Mouse (Mus musculus) cerebral cortex, adult 2 months (tissue): Measurements from ENCODE around the gene Sept11.

Experiments
- WGBS: fragments of 180-500 bp; shearing (Covaris S2); methylation state at CpG from one replicate; pipeline ENCODE4 v1.1.7; 2018; 5-methylcytosine and 5-hydroxymethylcytosine counted together

Gene Sept11

DNA sequence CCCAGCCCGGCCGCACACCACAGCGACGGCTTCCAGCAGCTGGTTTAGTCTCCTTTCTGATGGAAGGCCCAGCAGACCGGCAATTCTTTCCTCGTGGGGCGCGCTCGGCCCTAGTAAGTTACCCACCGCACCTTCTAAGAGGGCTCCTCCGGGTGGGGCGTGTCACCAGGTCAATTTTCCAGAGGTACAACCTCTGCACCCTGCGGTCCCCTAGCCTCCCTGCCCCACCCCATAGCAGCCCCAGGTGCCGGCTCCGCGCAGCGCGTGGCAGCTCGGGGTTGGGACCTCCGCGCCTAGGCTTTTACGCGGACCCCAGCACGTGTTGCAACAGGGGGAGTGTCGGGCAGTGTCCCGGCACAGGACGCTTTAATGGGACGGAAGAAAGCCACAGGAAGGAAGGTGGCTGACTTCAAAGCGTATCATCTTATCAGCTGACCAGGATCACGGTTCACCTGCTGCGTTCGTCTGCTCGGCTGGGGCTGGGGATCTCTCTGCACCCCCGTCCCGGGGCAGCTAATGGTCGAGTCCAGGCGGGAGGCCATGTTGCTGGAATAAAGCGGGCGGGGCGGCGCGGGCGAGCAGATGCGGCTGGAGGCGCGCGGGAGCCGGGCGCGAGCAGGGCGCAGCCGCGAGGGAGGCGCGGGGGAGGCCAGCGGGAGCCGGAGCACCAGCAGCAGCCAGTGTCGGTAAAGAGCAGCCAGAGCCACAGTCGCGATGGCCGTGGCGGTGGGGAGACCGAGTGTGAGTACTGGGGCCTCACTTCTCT is at the start of gene Sept11:
Gene Sept11, plus strand, starts transcription at position 581 of the 766 bp plus-strand sequence.
- under 1% methylated on average over 63 of the region's 63 CpGs for WGBS

DNA sequence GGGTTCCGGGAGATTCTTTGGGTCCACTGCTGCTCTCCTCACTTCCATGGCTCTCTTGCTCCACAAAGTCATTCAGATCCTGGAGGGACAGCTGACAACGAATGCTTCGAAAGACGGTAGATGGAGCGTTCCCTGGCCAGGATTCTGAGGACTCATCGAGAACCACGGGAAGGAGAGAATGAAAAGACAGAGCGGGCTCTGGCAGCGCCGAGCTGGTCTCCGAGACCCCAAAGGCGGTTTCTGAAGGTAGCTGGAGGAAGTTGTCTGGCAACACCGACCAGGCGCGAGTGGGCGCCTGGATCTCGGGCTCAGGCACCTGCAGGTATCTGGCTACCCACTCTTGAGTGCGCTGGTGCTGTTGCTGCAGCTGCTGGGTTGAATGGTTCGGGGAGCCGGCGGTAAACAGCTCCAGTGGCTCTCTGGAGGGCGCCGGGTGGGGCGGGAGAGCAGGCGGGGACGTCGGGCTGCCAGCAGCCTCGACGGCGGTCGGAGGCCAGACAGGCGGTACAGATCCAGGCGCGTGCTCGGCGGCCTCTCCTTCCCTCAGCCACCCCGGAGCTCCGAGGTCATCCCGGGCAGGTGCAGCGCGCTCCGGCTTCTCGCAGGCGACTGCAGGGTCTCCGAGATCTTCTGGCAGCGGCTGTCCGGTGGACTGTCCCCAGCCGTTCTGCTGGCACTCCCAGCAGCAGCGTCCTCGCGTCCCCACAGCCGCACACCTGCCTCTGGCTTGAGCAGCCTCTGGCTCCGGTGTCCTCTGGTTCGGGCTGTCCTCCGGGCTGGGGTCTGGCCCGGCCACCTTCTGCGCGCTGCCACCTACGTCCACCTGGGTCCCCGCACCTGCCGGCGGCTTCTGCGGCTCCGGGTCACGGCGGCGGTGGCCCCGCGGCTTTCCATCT is 49.3 kb upstream of the Sept11 start:
- 4% methylated on average over 69 of the region's 69 CpGs for WGBS

GRCm38 (mm10) chr5:93044584-93045370 is 48.5 kb upstream of the Sept11 start, which contains the start of gene Sowahb:
Gene Sowahb, minus strand, starts transcription at chr5:93045022.
- under 1% methylated on average over 68 of the region's 68 CpGs for WGBS

- WGBS, result 7% methylated on average over 19 of the region's 19 CpGs
Measured at GRCm38 (mm10) chr5:93045371-93045714, 47.9 kb upstream of the Sept11 start.

GRCm38 (mm10) chr5:93046306-93046845 is 46.9 kb upstream of the Sept11 start:
- 33% methylated on average over 5 of the region's 5 CpGs for WGBS

GRCm38 (mm10) chr5:93048481-93049240 is 44.6 kb upstream of the Sept11 start:
- WGBS, result 39% methylated on average over 13 of the region's 13 CpGs

GRCm38 (mm10) chr5:93049971-93050370 is 43.3 kb upstream of the Sept11 start:
- WGBS, result 63% methylated on average over 1 of the region's 1 CpGs

GRCm38 (mm10) chr5:93051041-93051440 is 42.2 kb upstream of the Sept11 start:
- 70% methylated on average over 5 of the region's 5 CpGs for WGBS

DNA sequence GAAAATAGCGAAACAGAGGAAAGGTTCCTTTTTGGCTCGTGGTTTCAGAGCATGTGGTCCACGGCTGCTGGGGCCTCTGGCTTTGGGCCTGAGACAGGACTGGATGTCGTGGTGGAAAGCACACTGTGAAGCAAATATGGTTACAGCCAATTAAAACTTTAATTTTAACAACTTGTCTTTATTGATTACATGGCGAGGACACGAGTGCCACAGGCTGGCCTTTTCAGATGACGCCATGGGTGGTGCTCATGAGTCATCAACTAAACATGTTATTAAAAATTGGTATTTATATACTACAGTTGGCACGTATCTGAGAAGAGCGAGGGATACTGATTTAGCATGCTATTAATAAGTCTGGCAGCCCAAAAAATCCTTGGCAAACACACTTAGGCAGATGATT is 41.3 kb upstream of the Sept11 start:
- WGBS, result 62% methylated on average over 9 of the region's 9 CpGs

GRCm38 (mm10) chr5:93053606-93054397 is 39.4 kb upstream of the Sept11 start:
- WGBS, result 46% methylated on average over 8 of the region's 8 CpGs

GRCm38 (mm10) chr5:93060865-93061264 is 32.4 kb upstream of the Sept11 start:
- 79% methylated on average over 4 of the region's 4 CpGs for WGBS

- WGBS, result 76% methylated on average over 7 of the region's 7 CpGs
Measured at GRCm38 (mm10) chr5:93077661-93078323, 15.4 kb upstream of the Sept11 start.

DNA sequence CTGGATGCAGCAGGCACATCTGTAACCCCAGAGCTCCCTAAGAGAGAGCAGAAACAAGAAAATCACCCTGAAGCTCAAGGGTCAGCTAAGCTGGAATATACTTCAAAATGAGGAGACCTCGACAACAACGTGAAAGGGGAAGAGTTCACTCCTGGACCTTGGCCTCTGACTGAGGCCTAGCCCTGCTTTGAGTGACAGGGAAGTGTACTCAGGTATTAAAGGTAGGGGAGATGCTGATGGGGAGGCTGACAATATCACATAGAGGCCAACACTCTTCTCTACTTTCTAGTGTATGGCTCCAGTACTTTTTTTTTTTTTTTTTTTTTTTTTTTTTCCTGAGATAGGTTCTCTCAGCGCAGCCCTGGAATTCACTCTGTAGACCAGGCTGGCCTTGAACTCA is 13.6 kb upstream of the Sept11 start:
- WGBS, result 91% methylated on average over 3 of the region's 3 CpGs

GRCm38 (mm10) chr5:93085015-93085598 is 8.1 kb upstream of the Sept11 start:
- 42% methylated on average over 4 of the region's 4 CpGs for WGBS

DNA sequence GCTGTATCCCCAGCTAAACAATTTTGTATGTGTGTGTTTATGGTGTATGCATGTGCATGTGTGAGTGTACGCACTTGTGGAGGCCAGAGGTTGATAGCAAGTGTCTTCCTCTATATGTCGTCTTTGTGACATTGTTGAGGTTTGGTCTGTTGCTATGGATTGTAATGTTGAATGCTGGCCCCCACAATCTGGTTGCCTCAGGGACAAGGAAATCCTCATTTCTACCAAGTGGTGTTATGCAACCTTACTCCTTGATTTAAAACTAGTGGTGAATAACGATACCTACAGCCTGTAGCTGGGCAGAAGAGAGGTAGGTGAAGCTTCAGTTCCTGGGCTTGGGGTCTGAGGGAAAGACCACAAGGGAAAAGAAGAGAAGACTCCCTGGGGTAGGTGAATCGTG is 7.3 kb upstream of the Sept11 start:
- 77% methylated on average over 4 of the region's 4 CpGs for WGBS

- WGBS, result 82% methylated on average over 3 of the region's 3 CpGs
Measured at GRCm38 (mm10) chr5:93091266-93091665, 2.0 kb upstream of the Sept11 start.

- WGBS, result 4% methylated on average over 28 of the region's 28 CpGs
Measured at GRCm38 (mm10) chr5:93092147-93092781, 973 bp upstream of the Sept11 start.

DNA sequence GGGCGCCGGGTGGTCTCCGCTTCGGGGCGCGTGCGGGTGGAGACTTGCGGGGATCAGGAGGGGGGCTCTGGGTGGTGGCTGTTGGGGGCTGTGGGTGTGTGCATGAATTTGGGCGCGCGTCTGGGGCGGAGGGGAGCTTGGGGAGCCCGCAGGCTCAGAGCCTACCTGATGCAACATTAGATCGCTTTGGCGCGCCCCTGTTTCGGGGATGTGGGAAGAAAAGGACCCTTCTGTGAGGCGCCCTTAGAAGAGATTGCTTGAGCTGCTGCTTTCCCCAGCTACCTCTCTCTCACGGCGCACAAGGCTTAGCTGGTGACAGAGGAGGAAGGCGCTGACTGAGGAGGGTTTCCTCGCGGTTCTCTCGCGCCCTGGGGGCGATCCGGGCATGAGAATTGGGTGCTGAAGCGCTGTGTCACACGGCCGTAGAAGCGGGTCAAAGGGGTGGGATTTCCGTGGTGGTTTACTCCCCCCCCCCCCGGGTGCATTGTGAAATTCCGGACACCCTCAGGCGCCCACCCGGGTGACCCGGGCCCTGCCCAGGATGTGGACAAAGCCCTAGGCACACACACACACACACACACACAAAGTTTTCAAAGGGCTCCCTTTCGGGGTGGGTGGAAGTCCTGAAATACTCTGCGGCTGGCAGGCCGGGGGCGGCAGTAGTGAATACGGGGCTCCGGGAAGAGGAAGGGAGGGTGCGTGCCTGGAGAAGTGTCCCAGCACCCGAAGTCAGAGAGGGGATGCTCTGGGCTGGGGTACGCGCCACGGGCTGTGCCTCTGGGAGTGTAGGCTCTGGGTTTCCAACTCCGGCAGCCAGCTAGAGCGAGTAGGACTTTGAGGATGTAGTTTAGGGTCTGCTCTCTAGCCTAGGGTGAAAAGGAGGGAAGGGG is 646 bp downstream of the Sept11 start:
- 1% methylated on average over 50 of the region's 50 CpGs for WGBS
